ENCODE assay signal across 31 mouse cellular contexts in genomic region chr15:29828135-29828534, GRCm38 (mm10).
DNase-seq lines count a peak whose midpoint lies in the region; ATAC-seq lines count a peak whose summit lies in the region.
"Had no signal": no experiment of that assay in that cellular context is flagged by ENCODE, and none has a peak within 500 bp of the region (broad histone marks: within the 10 kb centered on the region; RNA-seq: fewer than 3 reads in every experiment).

No protein-coding gene starts in this region.

- peaks cover 5% of the 10 kb centered on the region for H3K4me1 ChIP-seq in forebrain, embryonic 13.5 days
- no peaks in the 10 kb centered on the region for H3K4me1 ChIP-seq in forebrain, embryonic 11.5 days (replicated peaks; ENCODE audit: control insufficient read depth, insufficient read depth, low read length)
- no peaks in the 10 kb centered on the region; the same call in 1 of the 2 replicates for H3K4me1 ChIP-seq in midbrain, embryonic 13.5 days (replicated peaks)
- no peaks in the 10 kb centered on the region for H3K4me1 ChIP-seq in midbrain, embryonic 11.5 days (ENCODE audit: control insufficient read depth, insufficient read depth, low read length)
- no peaks in the 10 kb centered on the region for H3K4me1 ChIP-seq in forebrain, embryonic 14.5 days (ENCODE audit: control insufficient read depth, insufficient read depth, low read length)
- H3K4me1 ChIP-seq in midbrain, embryonic 16.5 days (ENCODE audit: control insufficient read depth, insufficient read depth, low read length): peaks cover 6% of the 10 kb centered on the region; the same call in 1 of the 2 replicates
- H3K4me1 ChIP-seq: embryonic facial prominence, embryonic 10.5 days; embryonic facial prominence, embryonic 15.5 days; heart, embryonic 10.5 days; heart, embryonic 15.5 days; kidney, embryonic 15.5 days; limb, embryonic 12.5 days; neural tube, embryonic 13.5 days had no signal

- no peak overlapping the region for H3K9ac ChIP-seq in forebrain, embryonic 13.5 days
- no peak overlapping the region for H3K9ac ChIP-seq in forebrain, embryonic 11.5 days (ENCODE audit: low read length)
- H3K9ac ChIP-seq in midbrain, embryonic 13.5 days (replicated peaks): no peak overlapping the region
- no peak overlapping the region for H3K9ac ChIP-seq in midbrain, embryonic 11.5 days (ENCODE audit: low read length)
- no peak overlapping the region for H3K9ac ChIP-seq in forebrain, embryonic 14.5 days (ENCODE audit: low read length)
- no peak overlapping the region for H3K9ac ChIP-seq in midbrain, embryonic 16.5 days (ENCODE audit: low read depth, low read length)
- H3K9ac ChIP-seq: embryonic facial prominence, embryonic 15.5 days; heart, embryonic 15.5 days; kidney, embryonic 15.5 days; limb, embryonic 12.5 days; neural tube, embryonic 13.5 days had no signal

- DNase-seq in forebrain, embryonic 11.5 days (ENCODE audit: low spot score): no peak
- no peak for DNase-seq in midbrain, embryonic 11.5 days (ENCODE audit: low spot score, missing footprints)
- peak; percentile 22 for DNase-seq in forebrain, embryonic 14.5 days (ENCODE audit: low spot score)
- no peak for DNase-seq in embryo, embryonic 11 days
- DNase-seq in kidney, postnatal 36 days: no peak
- DNase-seq: adrenal gland, postnatal 10 days; cerebellum, adult 18-20 months; cerebellum, postnatal 10 days; gastrocnemius, postnatal 25 days; heart, adult 11 months; kidney, adult 18-20 months; kidney, postnatal 25 days; lung, postnatal 36 days; right cerebral cortex, postnatal 14 days; thymus, postnatal 4 days had no signal

- H3K9me3 ChIP-seq in forebrain, embryonic 13.5 days (replicated peaks): no peaks in the 10 kb centered on the region
- H3K9me3 ChIP-seq in forebrain, embryonic 11.5 days (ENCODE audit: control insufficient read depth, low read length): no peaks in the 10 kb centered on the region
- H3K9me3 ChIP-seq in midbrain, embryonic 13.5 days: no peaks in the 10 kb centered on the region
- H3K9me3 ChIP-seq in midbrain, embryonic 11.5 days (ENCODE audit: control insufficient read depth, low read length): no peaks in the 10 kb centered on the region
- no peaks in the 10 kb centered on the region for H3K9me3 ChIP-seq in forebrain, embryonic 14.5 days (replicated peaks; ENCODE audit: control insufficient read depth, low read length)
- H3K9me3 ChIP-seq in midbrain, embryonic 16.5 days (replicated peaks; ENCODE audit: control insufficient read depth, low read length, poor library complexity, severe bottlenecking): no peaks in the 10 kb centered on the region
- H3K9me3 ChIP-seq: embryonic facial prominence, embryonic 10.5 days; embryonic facial prominence, embryonic 15.5 days; G1E; heart, embryonic 10.5 days; heart, embryonic 15.5 days; kidney, embryonic 15.5 days; limb, embryonic 12.5 days; neural tube, embryonic 13.5 days had no signal

- H3K27me3 ChIP-seq in forebrain, embryonic 13.5 days: no peaks in the 10 kb centered on the region
- H3K27me3 ChIP-seq in forebrain, embryonic 11.5 days (ENCODE audit: control insufficient read depth, insufficient read depth, low read length): no peaks in the 10 kb centered on the region
- no peaks in the 10 kb centered on the region for H3K27me3 ChIP-seq in midbrain, embryonic 13.5 days
- no peaks in the 10 kb centered on the region for H3K27me3 ChIP-seq in midbrain, embryonic 11.5 days (ENCODE audit: control insufficient read depth, insufficient read depth, low read length)
- H3K27me3 ChIP-seq in forebrain, embryonic 14.5 days (replicated peaks; ENCODE audit: control insufficient read depth, insufficient read depth, low read length): no peaks in the 10 kb centered on the region
- H3K27me3 ChIP-seq in midbrain, embryonic 16.5 days (ENCODE audit: control insufficient read depth, insufficient read depth, low read depth, low read length): no peaks in the 10 kb centered on the region
- H3K27me3 ChIP-seq: embryonic facial prominence, embryonic 15.5 days; heart, embryonic 15.5 days; kidney, embryonic 15.5 days; limb, embryonic 12.5 days; neural tube, embryonic 13.5 days; Patski had no signal

- no peaks in the 10 kb centered on the region for H3K36me3 ChIP-seq in forebrain, embryonic 13.5 days (ENCODE audit: poor library complexity, severe bottlenecking)
- no peaks in the 10 kb centered on the region for H3K36me3 ChIP-seq in forebrain, embryonic 11.5 days (ENCODE audit: control insufficient read depth, insufficient read depth, low read length)
- no peaks in the 10 kb centered on the region for H3K36me3 ChIP-seq in midbrain, embryonic 13.5 days
- H3K36me3 ChIP-seq in midbrain, embryonic 11.5 days (ENCODE audit: control insufficient read depth, insufficient read depth, low read length): no peaks in the 10 kb centered on the region
- no peaks in the 10 kb centered on the region for H3K36me3 ChIP-seq in forebrain, embryonic 14.5 days (ENCODE audit: control insufficient read depth, insufficient read depth, low read length)
- no peaks in the 10 kb centered on the region for H3K36me3 ChIP-seq in midbrain, embryonic 16.5 days (ENCODE audit: control insufficient read depth, insufficient read depth, low read length)
- H3K36me3 ChIP-seq: embryonic facial prominence, embryonic 10.5 days; embryonic facial prominence, embryonic 15.5 days; G1E; heart, embryonic 10.5 days; heart, embryonic 15.5 days; kidney, embryonic 15.5 days; limb, embryonic 12.5 days; neural tube, embryonic 13.5 days had no signal

- 49% methylated on average over 1 of the region's 1 CpGs for WGBS in forebrain, embryonic 13.5 days
- 50% methylated on average over 1 of the region's 1 CpGs for WGBS in forebrain, embryonic 11.5 days
- 35% methylated on average over 1 of the region's 1 CpGs for whole genome bisulfite sequencing in midbrain, embryonic 13.5 days
- 64% methylated on average over 1 of the region's 1 CpGs for WGBS in midbrain, embryonic 11.5 days
- 41% methylated on average over 1 of the region's 1 CpGs for WGBS in forebrain, embryonic 14.5 days
- 12% methylated on average over 1 of the region's 1 CpGs for whole genome bisulfite sequencing in midbrain, embryonic 16.5 days

- no peak overlapping the region for H3K4me3 ChIP-seq in forebrain, embryonic 13.5 days
- no peak overlapping the region for H3K4me3 ChIP-seq in forebrain, embryonic 11.5 days (ENCODE audit: low read depth, low read length)
- H3K4me3 ChIP-seq in midbrain, embryonic 13.5 days (replicated peaks): no peak overlapping the region
- no peak overlapping the region for H3K4me3 ChIP-seq in midbrain, embryonic 11.5 days (ENCODE audit: low read depth, low read length)
- no peak overlapping the region for H3K4me3 ChIP-seq in forebrain, embryonic 14.5 days (ENCODE audit: low read depth, low read length)
- no peak overlapping the region for H3K4me3 ChIP-seq in midbrain, embryonic 16.5 days (ENCODE audit: low read depth, low read length)
- H3K4me3 ChIP-seq: embryonic facial prominence, embryonic 10.5 days; embryonic facial prominence, embryonic 15.5 days; heart, embryonic 10.5 days; heart, embryonic 15.5 days; kidney, embryonic 15.5 days; layer of hippocampus, adult 2 months; left cerebral cortex, adult 2 months; limb, embryonic 12.5 days; neural tube, embryonic 13.5 days had no signal

- H3K27ac ChIP-seq in forebrain, embryonic 13.5 days: no peak overlapping the region
- H3K27ac ChIP-seq in forebrain, embryonic 11.5 days (ENCODE audit: low read depth, low read length): no peak overlapping the region
- H3K27ac ChIP-seq in midbrain, embryonic 13.5 days: no peak overlapping the region
- no peak overlapping the region for H3K27ac ChIP-seq in midbrain, embryonic 11.5 days (ENCODE audit: low read depth, low read length)
- H3K27ac ChIP-seq in forebrain, embryonic 14.5 days (ENCODE audit: low read depth, low read length): no peak overlapping the region
- H3K27ac ChIP-seq in midbrain, embryonic 16.5 days (ENCODE audit: low read length): no peak overlapping the region
- H3K27ac ChIP-seq: embryonic facial prominence, embryonic 10.5 days; embryonic facial prominence, embryonic 15.5 days; heart, embryonic 10.5 days; heart, embryonic 15.5 days; kidney, embryonic 15.5 days; layer of hippocampus, adult 2 months; left cerebral cortex, adult 2 months; limb, embryonic 12.5 days; neural tube, embryonic 13.5 days had no signal

- H3K4me2 ChIP-seq in forebrain, embryonic 13.5 days: no peak overlapping the region
- H3K4me2 ChIP-seq in forebrain, embryonic 11.5 days (ENCODE audit: low read depth, low read length, severe bottlenecking): no peak overlapping the region
- H3K4me2 ChIP-seq in midbrain, embryonic 13.5 days (replicated peaks): no peak overlapping the region
- no peak overlapping the region for H3K4me2 ChIP-seq in midbrain, embryonic 11.5 days
- no peak overlapping the region for H3K4me2 ChIP-seq in forebrain, embryonic 14.5 days (ENCODE audit: low read length)
- H3K4me2 ChIP-seq in midbrain, embryonic 16.5 days (ENCODE audit: low read length): no peak overlapping the region
- H3K4me2 ChIP-seq: embryonic facial prominence, embryonic 15.5 days; heart, embryonic 15.5 days; kidney, embryonic 15.5 days; limb, embryonic 12.5 days; liver, embryonic 11.5 days; neural tube, embryonic 13.5 days had no signal

- peak; percentile 77 for ATAC-seq in forebrain, embryonic 13.5 days
- no peak; the same call in 1 of the 2 replicates for ATAC-seq in forebrain, embryonic 11.5 days (replicated peaks; ENCODE audit: low FRiP score)
- ATAC-seq in midbrain, embryonic 13.5 days: peak; percentile 75; the same call in 1 of the 2 replicates
- no peak for ATAC-seq in midbrain, embryonic 11.5 days (ENCODE audit: low FRiP score)
- peak; percentile 66; the same call in 1 of the 2 replicates for ATAC-seq in forebrain, embryonic 14.5 days
- peak; percentile 96 for ATAC-seq in midbrain, embryonic 16.5 days
- ATAC-seq: inflammation-experienced regulatory T-cells, adult 6 months; Patski had no signal

Comparison
In these comparisons a context has a peak if more than half of its experiments do, and no peak if none do; other contexts are left out.
1. ATAC-seq: peak in forebrain, embryonic 13.5 days (single experiment), midbrain, embryonic 13.5 days (single experiment), forebrain, embryonic 14.5 days (single experiment) and midbrain, embryonic 16.5 days (single experiment); none in forebrain, embryonic 11.5 days (single experiment) and midbrain, embryonic 11.5 days (single experiment).